Mouse (Mus musculus): ENCODE results near the gene Ralbp1. TPM values are rescaled to one million over a fixed set of nuclear protein-coding genes. Genes with fewer than 3 reads are reported as not detected.

Gene Ralbp1
- polyA plus RNA-seq, 1 experiment from 2014 or later: 55.2 TPM

GRCm38 (mm10) chr17:65854006-65854405, 31.6 kb downstream of the Ralbp1 start:
- no peak overlapping the region for H3K4me2 ChIP-seq
- H3K27me3 ChIP-seq (replicated peaks; ENCODE audit: control insufficient read depth, insufficient read depth, low read length): no peaks in the 10 kb centered on the region
- H3K27ac ChIP-seq (ENCODE audit: low read depth, low read length): no peak overlapping the region
- no peak overlapping the region for H3K9ac ChIP-seq (ENCODE audit: low read depth, low read length)
- 81% methylated on average over 4 of the region's 4 CpGs for WGBS
- DNase-seq (ENCODE audit: low spot score) (no peak), ATAC-seq (replicated peaks; ENCODE audit: low FRiP score) (no peak)
- peaks cover 15% of the 10 kb centered on the region for H3K4me1 ChIP-seq (replicated peaks; ENCODE audit: control insufficient read depth, insufficient read depth, low read length)
- H3K4me3 ChIP-seq (ENCODE audit: low read depth, low read length): no peak overlapping the region
- peaks cover 40% of the 10 kb centered on the region for H3K36me3 ChIP-seq (ENCODE audit: control insufficient read depth, insufficient read depth, low read length)
- H3K9me3 ChIP-seq (ENCODE audit: control insufficient read depth, low read length): peaks cover 2% of the 10 kb centered on the region; the same call in 1 of the 2 replicates

GRCm38 (mm10) chr17:65853326-65853725, 32.3 kb downstream of the Ralbp1 start:
- Histone ChIP-seq H3K4me2 (no peak overlapping the region), H3K36me3 (ENCODE audit: control insufficient read depth, insufficient read depth, low read length) (peaks cover 41% of the 10 kb centered on the region), H3K9me3 (ENCODE audit: control insufficient read depth, low read length) (peaks cover 2% of the 10 kb centered on the region; the same call in 1 of the 2 replicates), H3K4me1 (replicated peaks; ENCODE audit: control insufficient read depth, insufficient read depth, low read length) (peaks cover 9% of the 10 kb centered on the region), H3K27ac (ENCODE audit: low read depth, low read length) (no peak overlapping the region), H3K27me3 (replicated peaks; ENCODE audit: control insufficient read depth, insufficient read depth, low read length) (no peaks in the 10 kb centered on the region), H3K4me3 (ENCODE audit: low read depth, low read length) (no peak overlapping the region), H3K9ac (ENCODE audit: low read depth, low read length) (no peak overlapping the region)
- ATAC-seq (replicated peaks; ENCODE audit: low FRiP score): no peak
- DNase-seq (ENCODE audit: low spot score): no peak
- 84% methylated on average over 6 of the region's 6 CpGs for WGBS

GRCm38 (mm10) chr17:65851749-65852148, 33.8 kb downstream of the Ralbp1 start:
- Histone ChIP-seq H3K36me3 (ENCODE audit: control insufficient read depth, insufficient read depth, low read length) (peaks cover 41% of the 10 kb centered on the region), H3K27me3 (replicated peaks; ENCODE audit: control insufficient read depth, insufficient read depth, low read length) (no peaks in the 10 kb centered on the region), H3K27ac (ENCODE audit: low read depth, low read length) (no peak overlapping the region), H3K4me3 (ENCODE audit: low read depth, low read length) (no peak overlapping the region), H3K4me2 (no peak overlapping the region), H3K9me3 (ENCODE audit: control insufficient read depth, low read length) (peaks cover 2% of the 10 kb centered on the region; the same call in 1 of the 2 replicates), H3K9ac (ENCODE audit: low read depth, low read length) (no peak overlapping the region), H3K4me1 (replicated peaks; ENCODE audit: control insufficient read depth, insufficient read depth, low read length) (no peaks in the 10 kb centered on the region)
- ATAC-seq (replicated peaks; ENCODE audit: low FRiP score) (no peak), DNase-seq (ENCODE audit: low spot score) (no peak)
- 83% methylated on average over 6 of the region's 6 CpGs for WGBS

GRCm38 (mm10) chr17:65850487-65850886, 35.1 kb downstream of the Ralbp1 start:
- peaks cover 31% of the 10 kb centered on the region for H3K36me3 ChIP-seq (ENCODE audit: control insufficient read depth, insufficient read depth, low read length)
- H3K9ac ChIP-seq (ENCODE audit: low read depth, low read length): no peak overlapping the region
- no peaks in the 10 kb centered on the region for H3K4me1 ChIP-seq (replicated peaks; ENCODE audit: control insufficient read depth, insufficient read depth, low read length)
- H3K27me3 ChIP-seq (replicated peaks; ENCODE audit: control insufficient read depth, insufficient read depth, low read length): no peaks in the 10 kb centered on the region
- DNase-seq (ENCODE audit: low spot score): no peak
- H3K4me2 ChIP-seq: no peak overlapping the region
- 94% methylated on average over 17 of the region's 17 CpGs for WGBS
- no peak overlapping the region for H3K27ac ChIP-seq (ENCODE audit: low read depth, low read length)
- H3K9me3 ChIP-seq (ENCODE audit: control insufficient read depth, low read length): peaks cover 2% of the 10 kb centered on the region; the same call in 1 of the 2 replicates
- no peak for ATAC-seq (replicated peaks; ENCODE audit: low FRiP score)
- no peak overlapping the region for H3K4me3 ChIP-seq (ENCODE audit: low read depth, low read length)

GRCm38 (mm10) chr17:65847694-65848449, 37.7 kb downstream of the Ralbp1 start:
- Histone ChIP-seq H3K36me3 (ENCODE audit: control insufficient read depth, insufficient read depth, low read length) (peaks cover 25% of the 10 kb centered on the region), H3K9me3 (ENCODE audit: control insufficient read depth, low read length) (no peaks in the 10 kb centered on the region), H3K9ac (ENCODE audit: low read depth, low read length) (no peak overlapping the region), H3K4me1 (replicated peaks; ENCODE audit: control insufficient read depth, insufficient read depth, low read length) (no peaks in the 10 kb centered on the region), H3K4me2 (no peak overlapping the region), H3K27me3 (replicated peaks; ENCODE audit: control insufficient read depth, insufficient read depth, low read length) (no peaks in the 10 kb centered on the region), H3K4me3 (ENCODE audit: low read depth, low read length) (no peak overlapping the region), H3K27ac (ENCODE audit: low read depth, low read length) (no peak overlapping the region)
- no peak for ATAC-seq (replicated peaks; ENCODE audit: low FRiP score)
- no peak for DNase-seq (ENCODE audit: low spot score)
- 91% methylated on average over 11 of the region's 11 CpGs for WGBS

GRCm38 (mm10) chr17:65845423-65845822, 40.2 kb downstream of the Ralbp1 start:
- Histone ChIP-seq H3K9me3 (ENCODE audit: control insufficient read depth, low read length) (no peaks in the 10 kb centered on the region), H3K9ac (ENCODE audit: low read depth, low read length) (no peak overlapping the region), H3K27me3 (replicated peaks; ENCODE audit: control insufficient read depth, insufficient read depth, low read length) (no peaks in the 10 kb centered on the region), H3K4me1 (replicated peaks; ENCODE audit: control insufficient read depth, insufficient read depth, low read length) (no peaks in the 10 kb centered on the region), H3K4me2 (no peak overlapping the region), H3K27ac (ENCODE audit: low read depth, low read length) (no peak overlapping the region), H3K4me3 (ENCODE audit: low read depth, low read length) (no peak overlapping the region), H3K36me3 (ENCODE audit: control insufficient read depth, insufficient read depth, low read length) (peaks cover 25% of the 10 kb centered on the region)
- DNase-seq (ENCODE audit: low spot score) (no peak), ATAC-seq (replicated peaks; ENCODE audit: low FRiP score) (no peak)
- 91% methylated on average over 6 of the region's 6 CpGs for WGBS

GRCm38 (mm10) chr17:65842669-65843381, 42.8 kb downstream of the Ralbp1 start:
- no peak overlapping the region for H3K9ac ChIP-seq (ENCODE audit: low read depth, low read length)
- 91% methylated on average over 10 of the region's 10 CpGs for WGBS
- no peaks in the 10 kb centered on the region for H3K4me1 ChIP-seq (replicated peaks; ENCODE audit: control insufficient read depth, insufficient read depth, low read length)
- H3K27ac ChIP-seq (ENCODE audit: low read depth, low read length): no peak overlapping the region
- ATAC-seq (replicated peaks; ENCODE audit: low FRiP score) (no peak), DNase-seq (ENCODE audit: low spot score) (no peak)
- H3K27me3 ChIP-seq (replicated peaks; ENCODE audit: control insufficient read depth, insufficient read depth, low read length): no peaks in the 10 kb centered on the region
- H3K36me3 ChIP-seq (ENCODE audit: control insufficient read depth, insufficient read depth, low read length): peaks cover 38% of the 10 kb centered on the region
- no peak overlapping the region for H3K4me2 ChIP-seq
- H3K4me3 ChIP-seq (ENCODE audit: low read depth, low read length): no peak overlapping the region
- H3K9me3 ChIP-seq (ENCODE audit: control insufficient read depth, low read length): no peaks in the 10 kb centered on the region

GRCm38 (mm10) chr17:65839541-65840256, 45.9 kb downstream of the Ralbp1 start:
- 88% methylated on average over 7 of the region's 7 CpGs for WGBS
- DNase-seq (ENCODE audit: low spot score) (no peak), ATAC-seq (replicated peaks; ENCODE audit: low FRiP score) (no peak)
- Histone ChIP-seq H3K27ac (ENCODE audit: low read depth, low read length) (no peak overlapping the region; the same call in 1 of the 2 replicates), H3K9ac (ENCODE audit: low read depth, low read length) (no peak overlapping the region), H3K4me1 (replicated peaks; ENCODE audit: control insufficient read depth, insufficient read depth, low read length) (no peaks in the 10 kb centered on the region), H3K4me2 (no peak overlapping the region), H3K9me3 (ENCODE audit: control insufficient read depth, low read length) (no peaks in the 10 kb centered on the region), H3K36me3 (ENCODE audit: control insufficient read depth, insufficient read depth, low read length) (peaks cover 56% of the 10 kb centered on the region), H3K27me3 (replicated peaks; ENCODE audit: control insufficient read depth, insufficient read depth, low read length) (no peaks in the 10 kb centered on the region), H3K4me3 (ENCODE audit: low read depth, low read length) (no peak overlapping the region)
